ENCODE assay signal across 8 mouse cellular contexts in genomic region chr7:30956357-30956751, GRCm38 (mm10). TPM values are rescaled to one million over a fixed set of nuclear protein-coding genes. Genes with fewer than 3 reads are reported as not detected.
DNase-seq lines count a peak whose midpoint lies in the region; ATAC-seq and TF ChIP-seq lines count a peak whose summit lies in the region.

No protein-coding gene starts in this region.

- H3K9ac ChIP-seq in liver, embryonic 12.5 days: peak overlapping the region; percentile 100

- intact Hi-C loops in gastrocnemius, adult 2 months (cut with DNase I): loop anchor here (5.0 to 10.0 kb wide), 2 partner anchors 96 to 332 kb away; partner anchors contain the start of genes Cox6b1 and Fxyd7

- under 1% methylated on average over 45 of the region's 49 CpGs for WGBS in hindbrain, embryonic 10.5 days
- WGBS in liver, embryonic 12.5 days (ENCODE audit: insufficient replicate concordance): 2% methylated on average over 30 of the region's 49 CpGs

- TF ChIP-seq CTCF in gastrocnemius, adult 2 months (IDR thresholded peaks at IDR 0.05): no peak

- peak overlapping the region; percentile 96 for H3K4me2 ChIP-seq in liver, embryonic 12.5 days

- no peaks in the 10 kb centered on the region for H3K9me3 ChIP-seq in hindbrain, embryonic 10.5 days
- no peaks in the 10 kb centered on the region for H3K9me3 ChIP-seq in liver, embryonic 12.5 days (replicated peaks)

- H3K27me3 ChIP-seq in hindbrain, embryonic 10.5 days (ENCODE audit: insufficient read depth, poor library complexity, severe bottlenecking): no peaks in the 10 kb centered on the region
- H3K27me3 ChIP-seq in liver, embryonic 12.5 days (replicated peaks): no peaks in the 10 kb centered on the region

- peaks cover 71% of the 10 kb centered on the region for H3K36me3 ChIP-seq in hindbrain, embryonic 10.5 days
- H3K36me3 ChIP-seq in liver, embryonic 12.5 days: peaks cover 59% of the 10 kb centered on the region

- peak; percentile 13; the same call in 1 of the 2 replicates for ATAC-seq in liver, embryonic 12.5 days
- no peak for ATAC-seq in megakaryocyte progenitor cell, adult 5-6 weeks (replicated peaks; ENCODE audit: poor library complexity)

- peak; percentile 69 for DNase-seq in gastrocnemius, adult 2 months
- no peak for DNase-seq in gastrocnemius, postnatal 10 days
- peak; percentile 76 for DNase-seq in thymus, postnatal 4 days
- DNase-seq in thymus, postnatal 14 days: no peak
- no peak for DNase-seq in hindbrain, embryonic 10.5 days (ENCODE audit: low spot score)
- DNase-seq in right cerebral cortex, postnatal 4 days: no peak

- H3K4me1 ChIP-seq in hindbrain, embryonic 10.5 days (replicated peaks): peaks cover 25% of the 10 kb centered on the region
- H3K4me1 ChIP-seq in liver, embryonic 12.5 days: peaks cover 38% of the 10 kb centered on the region

- H3K27ac ChIP-seq in gastrocnemius, adult 2 months: peak overlapping the region; percentile 100
- peak overlapping the region; percentile 99 for H3K27ac ChIP-seq in hindbrain, embryonic 10.5 days
- peak overlapping the region; percentile 95 for H3K27ac ChIP-seq in liver, embryonic 12.5 days

- H3K4me3 ChIP-seq in gastrocnemius, adult 2 months: peak overlapping the region; percentile 94
- H3K4me3 ChIP-seq in hindbrain, embryonic 10.5 days: peak overlapping the region; percentile 93
- H3K4me3 ChIP-seq in liver, embryonic 12.5 days: peak overlapping the region; percentile 99

RNA-seq across cellular contexts. Expression of gene Usf2, which starts 0.2 kb away (rescaled TPM):
- 100 to 1,000 TPM in 1 of 2 experiments, 10 to 100 TPM in 1; 85.9 to 102 TPM for total RNA-seq in gastrocnemius, adult 2 months (2021)
- 10 to 100 TPM; 76.7 to 78.9 TPM for total RNA-seq in gastrocnemius, postnatal 10 days (2021)
- 23.6 and 26.3 TPM in 2 replicates for polyA plus RNA-seq in hindbrain, embryonic 10.5 days (2016; fragmentation: Nextera tagmentation; extraction: Ambion mirVana)
- 13.9 and 18.1 TPM in 2 replicates for polyA plus RNA-seq in liver, embryonic 12.5 days (2016; fragmentation: Nextera tagmentation; extraction: Ambion mirVana)
- total RNA-seq in megakaryocyte progenitor cell, adult 5-6 weeks (2015): 92.6 and 97.4 TPM in 2 replicates
- total RNA-seq in megakaryocyte progenitor cell, adult 5-6 weeks (2017): 137 and 162 TPM in 2 replicates

RNA-seq across cellular contexts. Expression of gene Hamp, which starts 12.5 kb away (rescaled TPM):
- total RNA-seq in gastrocnemius, adult 2 months (2021): not detected
- not detected for total RNA-seq in gastrocnemius, postnatal 10 days (2021)
- polyA plus RNA-seq in hindbrain, embryonic 10.5 days (2016; fragmentation: Nextera tagmentation; extraction: Ambion mirVana): not detected in 2 replicates
- polyA plus RNA-seq in liver, embryonic 12.5 days (2016; fragmentation: Nextera tagmentation; extraction: Ambion mirVana): 0.38 TPM in 1 of 2 replicates, not detected in the other
- not detected in 2 replicates for total RNA-seq in megakaryocyte progenitor cell, adult 5-6 weeks (2015)
- total RNA-seq in megakaryocyte progenitor cell, adult 5-6 weeks (2017): not detected in 2 replicates

RNA-seq across cellular contexts. Expression of gene Lsr, which starts 16.9 kb away (rescaled TPM):
- under 1 TPM; 0.31 to 0.41 TPM for total RNA-seq in gastrocnemius, adult 2 months (2021)
- under 1 TPM; 0.49 to 0.72 TPM for total RNA-seq in gastrocnemius, postnatal 10 days (2021)
- 21.2 and 29.8 TPM in 2 replicates for polyA plus RNA-seq in hindbrain, embryonic 10.5 days (2016; fragmentation: Nextera tagmentation; extraction: Ambion mirVana)
- 27.3 and 28.2 TPM in 2 replicates for polyA plus RNA-seq in liver, embryonic 12.5 days (2016; fragmentation: Nextera tagmentation; extraction: Ambion mirVana)
- total RNA-seq in megakaryocyte progenitor cell, adult 5-6 weeks (2015): 0.12 and 0.59 TPM in 2 replicates
- 0.33 and 0.68 TPM in 2 replicates for total RNA-seq in megakaryocyte progenitor cell, adult 5-6 weeks (2017)

RNA-seq across cellular contexts. Expression of gene Fam187b, which starts 17.2 kb away (rescaled TPM):
- not detected for total RNA-seq in gastrocnemius, adult 2 months (2021)
- under 1 TPM in 1 of 2 experiments, not detected in 1; 0.18 TPM for total RNA-seq in gastrocnemius, postnatal 10 days (2021)
- 1.4 and 2.0 TPM in 2 replicates for polyA plus RNA-seq in hindbrain, embryonic 10.5 days (2016; fragmentation: Nextera tagmentation; extraction: Ambion mirVana)
- 1.9 and 2.8 TPM in 2 replicates for polyA plus RNA-seq in liver, embryonic 12.5 days (2016; fragmentation: Nextera tagmentation; extraction: Ambion mirVana)
- total RNA-seq in megakaryocyte progenitor cell, adult 5-6 weeks (2015): 0.10 and 0.34 TPM in 2 replicates
- total RNA-seq in megakaryocyte progenitor cell, adult 5-6 weeks (2017): 0.42 and 0.91 TPM in 2 replicates

RNA-seq across cellular contexts. Expression of gene Hamp2, which starts 31.9 kb away (rescaled TPM):
- not detected for total RNA-seq in gastrocnemius, adult 2 months (2021)
- not detected for total RNA-seq in gastrocnemius, postnatal 10 days (2021)
- not detected in 2 replicates for polyA plus RNA-seq in hindbrain, embryonic 10.5 days (2016; fragmentation: Nextera tagmentation; extraction: Ambion mirVana)
- polyA plus RNA-seq in liver, embryonic 12.5 days (2016; fragmentation: Nextera tagmentation; extraction: Ambion mirVana): not detected in 2 replicates
- not detected in 2 replicates for total RNA-seq in megakaryocyte progenitor cell, adult 5-6 weeks (2015)
- not detected in 2 replicates for total RNA-seq in megakaryocyte progenitor cell, adult 5-6 weeks (2017)

Comparison
In these comparisons a context has a peak if more than half of its experiments do, and no peak if none do; other contexts are left out.
1. DNase-seq: peak in gastrocnemius, adult 2 months (single experiment) and thymus, postnatal 4 days (single experiment); none in gastrocnemius, postnatal 10 days (single experiment), thymus, postnatal 14 days (single experiment), hindbrain, embryonic 10.5 days (single experiment) and right cerebral cortex, postnatal 4 days (single experiment).
2. Peak in every context shown above with its lines, with median percentiles within 50 percentile points of each other: H3K27ac ChIP-seq and H3K4me3 ChIP-seq.